Mouse (Mus musculus): Measurements from ENCODE around the gene Snx21. TPM values are rescaled to one million over a fixed set of nuclear protein-coding genes. Genes with fewer than 3 reads are reported as not detected.

The Snx21 gene
- polyA plus RNA-seq, 1 experiment from 2014 or later, result 13.9 TPM

DNA sequence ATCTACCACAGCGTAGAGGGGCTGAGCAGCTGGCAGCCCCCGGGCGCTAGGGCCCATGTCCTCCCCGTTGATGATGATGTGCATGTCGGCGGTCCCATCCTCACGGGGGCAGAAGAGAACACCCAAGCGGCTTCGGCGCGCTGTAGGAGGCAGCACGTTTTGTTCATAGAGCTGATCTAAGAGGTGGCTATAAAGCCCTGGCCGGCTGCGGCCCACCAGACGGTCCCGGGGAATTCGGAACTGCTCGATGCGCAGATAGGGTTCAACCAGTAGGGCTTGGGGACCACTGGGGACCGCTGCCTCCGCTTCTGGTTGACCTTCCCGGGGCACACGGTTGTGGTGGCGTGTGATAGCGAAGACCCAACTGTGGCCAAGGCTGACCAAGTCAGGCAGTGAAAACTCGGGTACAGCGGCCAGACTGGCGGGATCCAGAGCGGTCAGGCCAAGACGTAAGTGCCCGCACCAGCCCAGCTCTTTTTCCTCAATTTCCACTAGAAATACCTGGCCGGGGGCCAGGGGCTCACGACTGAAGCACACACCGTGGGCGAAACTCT lies 47.2 kb downstream of the Snx21 start, which contains the start of gene Ctsa:
Gene Ctsa, plus strand, starts transcription at position 126 of the 554 bp plus-strand sequence.
- peak; percentile 64 for ATAC-seq (ENCODE audit: low FRiP score, low TSS enrichment)
- under 1% methylated on average over 35 of the region's 35 CpGs for WGBS

DNA sequence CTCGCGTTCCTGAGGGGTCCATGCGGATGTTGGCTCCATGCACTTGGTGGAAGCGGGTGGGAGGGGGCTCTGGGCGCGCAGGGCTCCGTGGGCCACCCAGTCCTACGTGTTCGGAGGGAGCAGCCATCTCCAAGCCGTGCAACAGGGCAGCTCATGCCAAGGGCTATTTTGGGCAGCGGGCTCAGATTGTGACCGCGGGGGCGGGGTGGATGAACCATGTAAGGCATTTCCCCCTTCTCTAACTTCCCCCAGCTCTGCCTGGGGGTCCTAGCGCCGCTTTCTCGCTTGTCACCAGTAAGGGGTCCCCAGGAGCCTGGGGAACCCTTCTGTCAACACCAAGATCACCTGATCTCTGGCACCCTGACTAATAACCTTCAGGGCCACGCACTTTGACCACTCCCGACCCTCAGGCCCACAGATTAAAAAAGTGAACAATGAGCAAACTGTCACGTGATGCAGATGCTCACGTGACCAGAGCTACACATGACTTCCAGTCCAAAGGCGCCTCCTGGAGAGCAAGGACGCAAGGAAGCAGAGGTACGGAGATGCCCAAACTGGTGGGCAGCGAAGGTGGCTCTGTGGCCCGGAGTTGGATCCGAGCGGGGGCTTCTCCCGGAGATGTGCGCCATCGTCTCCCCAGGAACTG lies 47.8 kb downstream of the Snx21 start, which contains the start of gene Neurl2:
Gene Neurl2, minus strand, starts transcription at position 143 of the 646 bp plus-strand sequence.
- H3K27ac ChIP-seq (replicated peaks), result peak within 1 kb of the TSS; percentile 84
- H3K36me3 ChIP-seq (ENCODE audit: control insufficient read depth, insufficient read depth, low read length), result peaks cover 5% of the 10 kb centered on the region
- peak within 1 kb of the TSS; percentile 98 for H3K4me2 ChIP-seq (replicated peaks; ENCODE audit: low read depth)
- peak; percentile 52 for TF ChIP-seq CTCF (IDR thresholded peaks at IDR 0.05; ENCODE audit: low read depth)
- TF ChIP-seq EP300 (optimal IDR thresholded peaks at IDR 0.05), result no peak
- no peaks in the 10 kb centered on the region for H3K27me3 ChIP-seq (ENCODE audit: control insufficient read depth, insufficient read depth, low read length)
- peaks cover 2% of the 10 kb centered on the region; the same call in 1 of the 2 replicates for H3K4me1 ChIP-seq (replicated peaks; ENCODE audit: control insufficient read depth, insufficient read depth)
- DNase-seq (ENCODE audit: low spot score), result peak; percentile 89
- H3K9me3 ChIP-seq (ENCODE audit: control insufficient read depth, low read length), result no peaks in the 10 kb centered on the region
- peak within 1 kb of the TSS; percentile 71 for H3K9ac ChIP-seq (ENCODE audit: low read length)
- H3K4me3 ChIP-seq (ENCODE audit: low read depth, low read length), result peak within 1 kb of the TSS; percentile 70
- ATAC-seq (ENCODE audit: low FRiP score, low TSS enrichment), result peak; percentile 69
- WGBS, result under 1% methylated on average over 31 of the region's 31 CpGs

More for the DNA sequence above, 47.2 kb downstream of the Snx21 start, which contains the start of gene Ctsa:
- peak within 1 kb of the TSS; percentile 71 for H3K9ac ChIP-seq (ENCODE audit: low read length)
- peak within 1 kb of the TSS; percentile 84 for H3K27ac ChIP-seq (replicated peaks)
- no peaks in the 10 kb centered on the region for H3K27me3 ChIP-seq (ENCODE audit: control insufficient read depth, insufficient read depth, low read length)
- H3K4me3 ChIP-seq (ENCODE audit: low read depth, low read length), result peak within 1 kb of the TSS; percentile 70
- peak; percentile 73 for DNase-seq (ENCODE audit: low spot score)
- TF ChIP-seq CTCF (IDR thresholded peaks at IDR 0.05; ENCODE audit: low read depth), result peak; percentile 81
- no peak for TF ChIP-seq EP300 (optimal IDR thresholded peaks at IDR 0.05)
- peaks cover 4% of the 10 kb centered on the region; the same call in 1 of the 2 replicates for H3K36me3 ChIP-seq (ENCODE audit: control insufficient read depth, insufficient read depth, low read length)
- H3K9me3 ChIP-seq (ENCODE audit: control insufficient read depth, low read length), result no peaks in the 10 kb centered on the region
- H3K4me2 ChIP-seq (replicated peaks; ENCODE audit: low read depth), result peak within 1 kb of the TSS; percentile 98
- H3K4me1 ChIP-seq (replicated peaks; ENCODE audit: control insufficient read depth, insufficient read depth), result peaks cover 2% of the 10 kb centered on the region; the same call in 1 of the 2 replicates

DNA sequence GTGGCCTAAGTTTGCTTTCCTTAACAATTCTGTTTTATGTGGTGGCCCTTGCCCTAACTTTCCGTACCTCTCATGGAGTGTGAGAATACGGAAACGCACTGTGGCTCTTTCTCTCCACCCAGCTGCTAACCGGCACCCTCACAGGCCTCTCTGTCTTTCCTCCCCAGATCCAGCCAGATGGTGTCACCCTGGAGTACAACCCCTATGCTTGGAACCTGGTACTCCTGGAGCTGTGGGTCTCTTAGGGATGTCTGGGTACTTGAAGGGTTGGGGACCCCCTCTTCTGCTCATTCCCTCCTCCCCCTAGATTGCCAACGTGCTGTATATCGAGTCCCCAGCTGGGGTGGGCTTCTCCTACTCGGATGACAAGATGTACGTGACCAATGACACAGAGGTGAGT lies 48.9 kb downstream of the Snx21 start:
- Histone ChIP-seq H3K9me3 (ENCODE audit: control insufficient read depth, low read length) (no peaks in the 10 kb centered on the region), H3K27me3 (ENCODE audit: control insufficient read depth, insufficient read depth, low read length) (no peaks in the 10 kb centered on the region), H3K4me2 (replicated peaks; ENCODE audit: low read depth) (peak overlapping the region; percentile 98), H3K27ac (replicated peaks) (peak overlapping the region; percentile 84; the same call in 1 of the 2 replicates), H3K4me3 (ENCODE audit: low read depth, low read length) (peak overlapping the region; percentile 70), H3K4me1 (replicated peaks; ENCODE audit: control insufficient read depth, insufficient read depth) (peaks cover 2% of the 10 kb centered on the region; the same call in 1 of the 2 replicates), H3K36me3 (ENCODE audit: control insufficient read depth, insufficient read depth, low read length) (peaks cover 9% of the 10 kb centered on the region), H3K9ac (ENCODE audit: low read length) (peak overlapping the region; percentile 71)
- no peak for TF ChIP-seq EP300 (optimal IDR thresholded peaks at IDR 0.05)
- TF ChIP-seq CTCF (IDR thresholded peaks at IDR 0.05; ENCODE audit: low read depth), result peak; percentile 41; the same call in 1 of the 2 replicates
- DNase-seq (ENCODE audit: low spot score), result no peak
- no peak for ATAC-seq (ENCODE audit: low FRiP score, low TSS enrichment)
- WGBS, result 37% methylated on average over 8 of the region's 8 CpGs

GRCm38 (mm10) chr2:164835164-164835563 lies 49.5 kb downstream of the Snx21 start:
- Histone ChIP-seq H3K4me2 (replicated peaks; ENCODE audit: low read depth) (no peak overlapping the region), H3K27ac (replicated peaks) (no peak overlapping the region), H3K36me3 (ENCODE audit: control insufficient read depth, insufficient read depth, low read length) (peaks cover 9% of the 10 kb centered on the region)

More at GRCm38 (mm10) chr2:164835164-164835563, 49.5 kb downstream of the Snx21 start:
- Histone ChIP-seq H3K27me3 (ENCODE audit: control insufficient read depth, insufficient read depth, low read length) (no peaks in the 10 kb centered on the region), H3K9ac (ENCODE audit: low read length) (no peak overlapping the region), H3K9me3 (ENCODE audit: control insufficient read depth, low read length) (no peaks in the 10 kb centered on the region), H3K4me1 (replicated peaks; ENCODE audit: control insufficient read depth, insufficient read depth) (peaks cover 2% of the 10 kb centered on the region; the same call in 1 of the 2 replicates), H3K4me3 (ENCODE audit: low read depth, low read length) (no peak overlapping the region)
- ATAC-seq (ENCODE audit: low FRiP score, low TSS enrichment), result no peak
- 94% methylated on average over 4 of the region's 4 CpGs for WGBS
- DNase-seq (ENCODE audit: low spot score), result no peak
- TF ChIP-seq EP300 (optimal IDR thresholded peaks at IDR 0.05) (no peak), CTCF (IDR thresholded peaks at IDR 0.05; ENCODE audit: low read depth) (no peak)

Other genes with a start within 250 kb of the Snx21 start
- gene Wfdc2, start 223.4 kb upstream of the Snx21 start, polyA plus RNA-seq (2015; fragmentation: Nextera tagmentation; extraction: Ambion mirVana), result 123 and 147 TPM in 2 replicates
- not detected in 2 replicates for gene Spint3, start 212.4 kb upstream of the Snx21 start, polyA plus RNA-seq (2015; fragmentation: Nextera tagmentation; extraction: Ambion mirVana)
- gene Wfdc6a, start 200.4 kb upstream of the Snx21 start, polyA plus RNA-seq (2015; fragmentation: Nextera tagmentation; extraction: Ambion mirVana), result 0.75 and 1.1 TPM in 2 replicates
- gene Eppin, start 192.2 kb upstream of the Snx21 start, polyA plus RNA-seq (2015; fragmentation: Nextera tagmentation; extraction: Ambion mirVana), result not detected in 2 replicates
- not detected in 2 replicates for gene Wfdc6b, start 172.3 kb upstream of the Snx21 start, polyA plus RNA-seq (2015; fragmentation: Nextera tagmentation; extraction: Ambion mirVana)
- gene Wfdc8, start 172.2 kb upstream of the Snx21 start, polyA plus RNA-seq (2015; fragmentation: Nextera tagmentation; extraction: Ambion mirVana), result not detected in 2 replicates
- not detected in 2 replicates for gene Wfdc16, start 147.0 kb upstream of the Snx21 start, polyA plus RNA-seq (2015; fragmentation: Nextera tagmentation; extraction: Ambion mirVana)
- gene Wfdc10, start 129.8 kb upstream of the Snx21 start, polyA plus RNA-seq (2015; fragmentation: Nextera tagmentation; extraction: Ambion mirVana), result 12.2 and 12.6 TPM in 2 replicates
- 0.58 TPM in 1 of 2 replicates, not detected in the other for gene Wfdc9, start 129.2 kb upstream of the Snx21 start, polyA plus RNA-seq (2015; fragmentation: Nextera tagmentation; extraction: Ambion mirVana)
- gene Wfdc11, start 111.7 kb upstream of the Snx21 start, polyA plus RNA-seq (2015; fragmentation: Nextera tagmentation; extraction: Ambion mirVana), result not detected in 2 replicates
- 2.1 and 2.6 TPM in 2 replicates for gene Wfdc13, start 100.7 kb upstream of the Snx21 start, polyA plus RNA-seq (2015; fragmentation: Nextera tagmentation; extraction: Ambion mirVana)
- gene Spint4, start 87.3 kb upstream of the Snx21 start, polyA plus RNA-seq (2015; fragmentation: Nextera tagmentation; extraction: Ambion mirVana), result not detected in 2 replicates
- gene Spint5, start 70.5 kb upstream of the Snx21 start, polyA plus RNA-seq (2015; fragmentation: Nextera tagmentation; extraction: Ambion mirVana), result not detected in 2 replicates
- gene Wfdc3, start 39.9 kb upstream of the Snx21 start, polyA plus RNA-seq (2015; fragmentation: Nextera tagmentation; extraction: Ambion mirVana), result 1.4 TPM in 2 replicates
- gene Dnttip1, start 39.8 kb upstream of the Snx21 start, polyA plus RNA-seq (2015; fragmentation: Nextera tagmentation; extraction: Ambion mirVana), result 38.0 and 39.1 TPM in 2 replicates
- 74.1 and 104 TPM in 2 replicates for gene Ube2c, start 15.9 kb upstream of the Snx21 start, polyA plus RNA-seq (2015; fragmentation: Nextera tagmentation; extraction: Ambion mirVana)
- gene Tnnc2, start 5.9 kb upstream of the Snx21 start, polyA plus RNA-seq (2015; fragmentation: Nextera tagmentation; extraction: Ambion mirVana), result 7.0 and 8.5 TPM in 2 replicates
- 39.4 and 43.8 TPM in 2 replicates for gene Acot8, start 19.1 kb downstream of the Snx21 start, polyA plus RNA-seq (2015; fragmentation: Nextera tagmentation; extraction: Ambion mirVana)
- gene Zswim3, start 19.3 kb downstream of the Snx21 start, polyA plus RNA-seq (2015; fragmentation: Nextera tagmentation; extraction: Ambion mirVana), result 3.8 and 4.4 TPM in 2 replicates
- 10.1 and 11.4 TPM in 2 replicates for gene Zswim1, start 36.9 kb downstream of the Snx21 start, polyA plus RNA-seq (2015; fragmentation: Nextera tagmentation; extraction: Ambion mirVana)
- not detected in 2 replicates for gene Spata25, start 42.7 kb downstream of the Snx21 start, polyA plus RNA-seq (2015; fragmentation: Nextera tagmentation; extraction: Ambion mirVana)
- 107 and 114 TPM in 2 replicates for gene Ctsa, start 47.0 kb downstream of the Snx21 start, polyA plus RNA-seq (2015; fragmentation: Nextera tagmentation; extraction: Ambion mirVana)
- gene Neurl2, start 47.6 kb downstream of the Snx21 start, polyA plus RNA-seq (2015; fragmentation: Nextera tagmentation; extraction: Ambion mirVana), result 4.6 and 5.3 TPM in 2 replicates
- gene Pltp, start 71.9 kb downstream of the Snx21 start, polyA plus RNA-seq (2015; fragmentation: Nextera tagmentation; extraction: Ambion mirVana), result 42.7 and 44.2 TPM in 2 replicates
- 49.2 and 51.4 TPM in 2 replicates for gene Pcif1, start 93.5 kb downstream of the Snx21 start, polyA plus RNA-seq (2015; fragmentation: Nextera tagmentation; extraction: Ambion mirVana)
- gene Zfp335, start 125.9 kb downstream of the Snx21 start, polyA plus RNA-seq (2015; fragmentation: Nextera tagmentation; extraction: Ambion mirVana), result 3.7 and 4.3 TPM in 2 replicates
- gene Mmp9, start 155.0 kb downstream of the Snx21 start, polyA plus RNA-seq (2015; fragmentation: Nextera tagmentation; extraction: Ambion mirVana), result 0.87 and 1.1 TPM in 2 replicates
- gene Slc12a5, start 175.0 kb downstream of the Snx21 start, polyA plus RNA-seq (2015; fragmentation: Nextera tagmentation; extraction: Ambion mirVana), result 0.12 and 0.21 TPM in 2 replicates
- 17.3 and 17.9 TPM in 2 replicates for gene Ncoa5, start 249.0 kb downstream of the Snx21 start, polyA plus RNA-seq (2015; fragmentation: Nextera tagmentation; extraction: Ambion mirVana)